Mouse (Mus musculus) midbrain, postnatal 0 days (tissue): ENCODE results near the gene Tfcp2. TPM values are rescaled to one million over a fixed set of nuclear protein-coding genes. Genes with fewer than 3 reads are reported as not detected.

Experiments
- ATAC-seq: fragments of 200-750 bp; cut with Nextera tagmentation; 2 replicates; pipeline ENCODE4 v1.8.0; 2017; ENCODE audit warnings: moderate number of reproducible peaks, mild to moderate bottlenecking, moderate TSS enrichment, moderate library complexity; ENCODE audit not compliant: low FRiP score
- DNase-seq: peaks from one replicate; pipeline ENCODE4 v3.0.0-alpha.2; 2015; ENCODE audit warnings: low spot score
- H3K27ac ChIP-seq: fragments of 300-500 bp; sonication (generic); 2 replicates; pipeline ENCODE4 v1.5.1; 2014; ENCODE audit warnings: low read depth, mild to moderate bottlenecking, low read length, mixed read lengths
- H3K27me3 ChIP-seq: fragments of 300-500 bp; sonication (generic); 2 replicates; pipeline ENCODE4 v1.6.1; 2014; ENCODE audit warnings: low read length, control low read depth, mixed read lengths; ENCODE audit not compliant: insufficient read depth
- H3K36me3 ChIP-seq: fragments of 300-500 bp; sonication (generic); 2 replicates; pipeline ENCODE4 v1.6.1; 2014; ENCODE audit warnings: low read length, control low read depth, mixed read lengths; ENCODE audit not compliant: insufficient read depth
- H3K4me1 ChIP-seq: fragments of 300-500 bp; sonication (generic); 2 replicates; pipeline ENCODE4 v1.6.1; 2014; ENCODE audit warnings: mild to moderate bottlenecking, control low read depth, antibody characterized with exemption, low read length, mixed read lengths; ENCODE audit not compliant: insufficient read depth
- H3K4me2 ChIP-seq: fragments of 300-500 bp; sonication (generic); 2 replicates; pipeline ENCODE4 v1.6.1; 2014; ENCODE audit warnings: low read depth, mild to moderate bottlenecking, low read length, mixed read lengths; ENCODE audit not compliant: poor library complexity, severe bottlenecking
- H3K4me3 ChIP-seq: fragments of 300-500 bp; sonication (generic); 2 replicates; pipeline ENCODE4 v1.5.1; 2014; ENCODE audit warnings: low read depth, mild to moderate bottlenecking, low read length, moderate library complexity
- H3K9ac ChIP-seq: fragments of 300-500 bp; sonication (generic); replicated peaks from 2 replicates; pipeline ENCODE4 v1.6.1; 2014; ENCODE audit warnings: mild to moderate bottlenecking, low read length, moderate library complexity, mixed read lengths; ENCODE audit not compliant: poor library complexity, severe bottlenecking
- H3K9me3 ChIP-seq: fragments of 300-500 bp; sonication (generic); 2 replicates; pipeline ENCODE4 v1.6.1; 2016; ENCODE audit warnings: low read length, control low read depth
- CTCF ChIP-seq: IDR thresholded peaks from 2 replicates; pipeline ENCODE4 v1.5.1; 2016; ENCODE audit warnings: antibody characterized with exemption, mild to moderate bottlenecking
- WGBS: fragments of 180-500 bp; shearing (Covaris S2); extraction: QIAGEN DNeasy Blood & Tissue Kit; methylation state at CpG from one replicate; pipeline ENCODE4 v1.1.7; 2014; 5-methylcytosine and 5-hydroxymethylcytosine counted together
- polyA plus RNA-seq: library from polyadenylated mRNA; unstranded; fragments of >200 nt; fragmentation: Nextera tagmentation; extraction: Ambion mirVana; gene quantifications from 2 replicates; pipeline ENCODE4 v1.2.1, GENCODE M21; 2015
- total RNA-seq: library from RNA; depleted of rRNA; stranded (reverse); fragments of >200 nt; gene quantifications from 2 replicates; pipeline ENCODE4 v1.2.3, GENCODE M21; 2014

Gene Tfcp2
- total and polyA plus RNA-seq, 2 experiments from 2014 or later: 30.4 to 36.7 TPM

DNA sequence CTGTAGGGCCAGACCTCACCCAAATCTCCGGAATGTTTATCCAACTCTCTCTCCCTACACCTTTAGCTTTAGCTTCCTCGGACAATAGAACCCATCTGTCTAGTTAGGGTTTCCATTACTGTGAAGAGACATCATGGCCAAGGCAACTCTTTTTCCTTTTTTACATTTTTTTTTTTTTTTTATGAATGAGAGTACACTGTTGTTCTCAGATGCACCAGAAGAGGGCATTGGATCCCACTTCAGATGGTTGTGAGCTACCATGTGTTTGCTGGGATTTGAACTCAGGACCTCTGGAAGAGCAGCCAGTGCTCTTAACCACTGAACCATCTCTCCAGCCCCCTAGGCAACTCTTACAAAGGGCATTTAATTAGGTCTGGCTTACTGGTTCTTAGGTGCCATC is 86.4 kb downstream of the Tfcp2 start:
- Histone ChIP-seq H3K4me1 (peaks cover 13% of the 10 kb centered on the region; the same call in 1 of the 2 replicates), H3K27me3 (no peaks in the 10 kb centered on the region), H3K4me3 (no peak overlapping the region), H3K4me2 (no peak overlapping the region), H3K27ac (no peak overlapping the region), H3K9ac (no peak overlapping the region), H3K36me3 (no peaks in the 10 kb centered on the region), H3K9me3 (no peaks in the 10 kb centered on the region)
- peak; percentile 33 for TF ChIP-seq CTCF
- WGBS: 79% methylated on average over 2 of the region's 2 CpGs
- DNase-seq (no peak), ATAC-seq (no peak)

DNA sequence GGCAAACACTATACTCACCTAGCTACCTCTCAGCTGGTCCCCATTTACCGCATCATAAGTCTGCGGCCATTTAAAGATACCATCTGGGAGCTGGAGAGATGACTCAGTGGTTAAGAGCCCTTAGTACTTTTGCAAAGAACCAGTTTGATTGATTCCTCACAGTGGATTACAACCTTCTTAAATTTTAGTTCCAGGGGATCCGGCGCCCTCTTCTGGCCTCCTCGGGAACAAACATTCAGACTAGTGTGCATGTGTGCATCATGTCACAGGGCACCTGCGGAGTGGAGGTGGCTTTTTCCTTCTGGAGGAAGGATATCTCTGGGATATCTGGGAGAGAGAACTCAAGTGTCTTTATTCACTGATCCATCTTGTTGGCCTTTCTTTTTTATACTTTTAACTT is 88.1 kb downstream of the Tfcp2 start:
- H3K27me3 ChIP-seq: no peaks in the 10 kb centered on the region
- ATAC-seq (0 out of 2 replicates have a peak, but pooled peaks have one; percentile 6), DNase-seq (peak; percentile 71)
- no peak overlapping the region for H3K4me2 ChIP-seq
- peak; percentile 79 for TF ChIP-seq CTCF
- H3K4me1 ChIP-seq: 0 out of 2 replicates have a peak, but pooled peaks cover 5% of the 10 kb centered on the region
- no peak overlapping the region for H3K4me3 ChIP-seq
- no peak overlapping the region for H3K9ac ChIP-seq
- H3K36me3 ChIP-seq: no peaks in the 10 kb centered on the region
- H3K9me3 ChIP-seq: no peaks in the 10 kb centered on the region
- WGBS: 26% methylated on average over 6 of the region's 6 CpGs
- no peak overlapping the region for H3K27ac ChIP-seq

DNA sequence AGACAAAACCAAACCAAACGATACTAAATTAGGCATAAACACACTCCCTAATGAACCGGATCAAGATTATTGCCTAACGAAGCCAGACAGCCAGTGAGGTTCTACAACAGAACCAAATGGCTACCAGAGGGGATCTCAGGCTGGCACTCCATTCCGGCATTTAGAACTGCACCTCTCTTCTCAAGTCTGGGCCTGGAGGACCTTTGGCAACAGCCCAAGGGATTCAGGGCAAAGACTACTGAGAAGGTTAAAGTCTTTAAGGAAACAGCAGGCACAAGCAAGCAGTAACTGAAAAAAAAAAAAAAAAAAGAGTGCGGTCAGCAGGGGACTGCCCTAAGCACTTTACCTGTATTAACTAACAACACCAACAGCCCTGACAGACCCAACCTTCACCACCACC is 89.7 kb downstream of the Tfcp2 start:
- no peaks in the 10 kb centered on the region for H3K27me3 ChIP-seq
- 84% methylated on average over 5 of the region's 5 CpGs for WGBS
- H3K36me3 ChIP-seq: no peaks in the 10 kb centered on the region
- no peak for TF ChIP-seq CTCF
- no peaks in the 10 kb centered on the region for H3K4me1 ChIP-seq
- H3K9me3 ChIP-seq: no peaks in the 10 kb centered on the region
- no peak overlapping the region for H3K4me2 ChIP-seq
- DNase-seq: no peak
- H3K27ac ChIP-seq: no peak overlapping the region
- no peak overlapping the region for H3K4me3 ChIP-seq
- ATAC-seq: no peak
- H3K9ac ChIP-seq: no peak overlapping the region

DNA sequence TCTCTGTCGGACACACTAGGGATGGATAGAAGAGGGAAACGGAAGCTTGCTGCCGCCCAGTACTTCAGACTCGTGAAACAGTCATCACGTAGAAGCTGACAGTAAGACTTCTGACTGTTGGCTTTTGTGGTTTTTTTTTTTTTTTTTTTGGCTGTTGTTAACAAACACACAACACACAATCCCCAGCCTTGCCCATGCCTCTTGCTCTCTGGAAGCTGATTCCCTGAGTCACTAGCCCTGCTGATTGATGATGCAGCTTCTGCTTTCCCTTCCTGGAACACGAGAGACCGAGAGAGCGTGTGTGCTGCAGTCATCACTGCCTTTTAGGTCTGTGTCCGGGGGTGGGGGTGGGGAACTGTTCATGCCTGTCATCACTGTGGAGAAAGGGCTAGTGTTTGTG is 90.2 kb downstream of the Tfcp2 start:
- no peaks in the 10 kb centered on the region for H3K36me3 ChIP-seq
- 74% methylated on average over 9 of the region's 9 CpGs for WGBS
- no peak overlapping the region for H3K9ac ChIP-seq

DNA sequence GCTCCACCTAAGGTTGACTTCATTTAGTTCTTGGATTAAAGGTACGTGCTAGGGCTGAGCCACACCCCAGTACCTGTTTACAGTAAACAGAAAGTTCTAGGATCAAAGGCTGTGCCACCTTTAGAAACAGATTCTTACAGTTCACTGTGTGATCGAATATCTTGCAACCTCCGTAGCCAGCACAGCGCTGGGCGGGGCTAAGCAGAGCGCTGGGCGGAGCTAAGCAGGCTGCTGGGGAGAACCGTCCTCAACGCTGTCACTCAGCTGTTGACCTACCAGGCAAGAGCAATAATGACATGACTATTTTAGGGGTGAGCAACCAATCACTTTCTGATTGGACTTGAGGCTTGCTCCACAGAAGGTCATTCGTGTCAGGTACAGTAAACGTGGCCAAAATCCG is 90.9 kb downstream of the Tfcp2 start:
- no peak overlapping the region for H3K9ac ChIP-seq
- WGBS: 11% methylated on average over 12 of the region's 12 CpGs
- DNase-seq: no peak
- H3K4me1 ChIP-seq: no peaks in the 10 kb centered on the region
- no peak for ATAC-seq
- H3K27me3 ChIP-seq: no peaks in the 10 kb centered on the region
- H3K4me3 ChIP-seq: no peak overlapping the region
- no peak overlapping the region for H3K4me2 ChIP-seq
- H3K36me3 ChIP-seq: no peaks in the 10 kb centered on the region
- no peaks in the 10 kb centered on the region for H3K9me3 ChIP-seq
- TF ChIP-seq CTCF: no peak
- no peak overlapping the region for H3K27ac ChIP-seq

More for the DNA sequence above, 90.2 kb downstream of the Tfcp2 start:
- no peaks in the 10 kb centered on the region for H3K4me1 ChIP-seq
- no peak overlapping the region for H3K4me2 ChIP-seq
- H3K9me3 ChIP-seq: no peaks in the 10 kb centered on the region
- ATAC-seq: no peak
- H3K27ac ChIP-seq: no peak overlapping the region
- H3K4me3 ChIP-seq: no peak overlapping the region
- TF ChIP-seq CTCF: no peak
- no peak for DNase-seq
- H3K27me3 ChIP-seq: no peaks in the 10 kb centered on the region

DNA sequence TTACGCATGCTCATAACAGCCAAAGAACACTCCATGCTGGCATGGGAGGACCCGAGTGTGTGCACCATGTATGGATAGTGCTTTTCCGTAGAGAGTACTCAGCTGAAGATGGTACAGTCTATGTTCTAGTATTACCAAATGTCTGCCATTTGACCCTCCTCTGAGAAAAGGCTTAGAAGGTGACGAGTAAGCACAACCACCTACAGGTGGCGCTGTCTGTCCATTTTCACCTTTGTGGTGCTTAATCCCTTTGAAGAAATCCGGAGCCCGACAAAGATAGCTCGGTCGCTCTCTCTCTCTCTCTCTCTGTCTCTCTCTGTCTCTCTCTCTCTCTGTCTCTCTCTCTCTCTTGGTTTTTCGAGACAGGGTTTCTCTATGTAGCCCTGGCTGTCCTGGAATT is 93.8 kb downstream of the Tfcp2 start:
- peak; percentile 72 for TF ChIP-seq CTCF
- Histone ChIP-seq H3K36me3 (no peaks in the 10 kb centered on the region), H3K4me3 (no peak overlapping the region), H3K27me3 (no peaks in the 10 kb centered on the region), H3K27ac (no peak overlapping the region), H3K4me2 (no peak overlapping the region), H3K9ac (no peak overlapping the region), H3K9me3 (no peaks in the 10 kb centered on the region), H3K4me1 (no peaks in the 10 kb centered on the region)
- WGBS: 42% methylated on average over 10 of the region's 10 CpGs
- no peak; the same call in 1 of the 2 replicates for ATAC-seq
- peak; percentile 78 for DNase-seq
